Mouse (Mus musculus): Measurements from ENCODE around the gene Capn13.

DNA sequence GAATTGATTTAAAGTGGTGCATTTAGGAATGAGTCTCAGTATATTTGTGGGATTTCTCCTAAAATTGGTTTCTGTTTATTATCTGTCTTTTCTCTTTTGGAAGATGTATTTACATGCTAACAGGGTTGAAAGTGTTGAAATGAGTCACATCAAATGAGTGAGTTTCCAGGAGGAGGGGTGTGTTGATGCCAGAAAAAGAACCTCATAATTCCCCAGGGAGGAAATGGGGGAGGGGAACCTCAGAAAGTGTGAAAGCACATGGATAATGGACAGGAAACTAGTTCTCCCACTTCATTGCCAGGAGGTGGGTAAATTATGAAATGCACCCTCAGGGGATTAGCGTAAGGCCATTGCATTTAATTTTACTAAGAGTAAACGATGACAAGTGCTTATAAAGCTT is 16.7 kb upstream of the Capn13 start:
- no peak for TF ChIP-seq POLR2A (IDR thresholded peaks at IDR 0.05; ENCODE audit: extremely low read depth, insufficient read depth, low read length)
- no peak for TF ChIP-seq CTCF (IDR thresholded peaks at IDR 0.05; ENCODE audit: extremely low read depth, insufficient read depth, low read length)

All from cortical plate, adult 2 months (tissue).